In genomic region chr15:67027751-67028150, GRCm38 (mm10) we compare ENCODE assay signal across 20 mouse cellular contexts.
"Had no signal": no experiment of that assay in that cellular context is flagged by ENCODE, and none has a peak within 500 bp of the region (broad histone marks: within the 10 kb centered on the region; RNA-seq: fewer than 3 reads in every experiment).

No protein-coding gene starts in this region.

- H3K9me3 ChIP-seq: midbrain, embryonic 10.5 days; midbrain, embryonic 12.5 days; neural tube, embryonic 15.5 days; stomach, embryonic 15.5 days had no signal

- H3K4me3 ChIP-seq: midbrain, embryonic 10.5 days; midbrain, embryonic 12.5 days; myocyte; neural tube, embryonic 13.5 days; neural tube, embryonic 15.5 days; stomach, embryonic 15.5 days had no signal

- H3K27me3 ChIP-seq: midbrain, embryonic 12.5 days; neural tube, embryonic 13.5 days; neural tube, embryonic 15.5 days; stomach, embryonic 15.5 days had no signal

- H3K4me2 ChIP-seq: lung, embryonic 14.5 days; midbrain, embryonic 12.5 days; neural tube, embryonic 13.5 days; neural tube, embryonic 15.5 days; stomach, embryonic 15.5 days had no signal

- H3K9ac ChIP-seq: lung, embryonic 14.5 days; midbrain, embryonic 12.5 days; neural tube, embryonic 13.5 days; neural tube, embryonic 15.5 days; stomach, embryonic 15.5 days had no signal

- H3K36me3 ChIP-seq: midbrain, embryonic 10.5 days; midbrain, embryonic 12.5 days; neural tube, embryonic 13.5 days; neural tube, embryonic 15.5 days; stomach, embryonic 15.5 days had no signal

- H3K27ac ChIP-seq: midbrain, embryonic 10.5 days; midbrain, embryonic 12.5 days; neural tube, embryonic 13.5 days; neural tube, embryonic 15.5 days; stomach, embryonic 15.5 days; stomach, postnatal 0 days had no signal

- DNase-seq: lung, adult 18-20 months; lung, embryonic 14.5 days; lung, postnatal 10 days; lung, postnatal 4 days; midbrain, embryonic 14.5 days; retina, postnatal 1 day; right cerebral cortex, adult 18-20 months; right cerebral cortex, postnatal 25 days; right cerebral cortex, postnatal 4 days; spleen, adult 18-20 months; thymus, adult 2 months; thymus, postnatal 25 days; thymus, postnatal 4 days had no signal

- H3K4me1 ChIP-seq: midbrain, embryonic 10.5 days; midbrain, embryonic 12.5 days; neural tube, embryonic 13.5 days; neural tube, embryonic 15.5 days; stomach, embryonic 15.5 days had no signal
